Mouse (Mus musculus) neural tube, embryonic 15.5 days (tissue): ENCODE results near the gene Rptor. TPM values are rescaled to one million over a fixed set of nuclear protein-coding genes. Genes with fewer than 3 reads are reported as not detected.

ENCODE experiments used
- ATAC-seq: fragments of 200-750 bp; cut with Nextera tagmentation; 2 replicates; pipeline ENCODE4 v1.8.0; 2017; ENCODE audit warnings: mild to moderate bottlenecking, moderate TSS enrichment, moderate library complexity; ENCODE audit not compliant: low FRiP score
- H3K27ac ChIP-seq: fragments of 300-500 bp; sonication (generic); replicated peaks from 2 replicates; pipeline ENCODE4 v1.5.1; 2015; ENCODE audit warnings: mild to moderate bottlenecking, inconsistent platforms
- H3K27me3 ChIP-seq: fragments of 300-500 bp; sonication (generic); replicated peaks from 2 replicates; pipeline ENCODE4 v1.6.1; 2015; ENCODE audit warnings: inconsistent platforms
- H3K36me3 ChIP-seq: fragments of 300-500 bp; sonication (generic); 2 replicates; pipeline ENCODE4 v1.6.1; 2015; ENCODE audit warnings: inconsistent platforms
- H3K4me1 ChIP-seq: fragments of 300-500 bp; sonication (generic); 2 replicates; pipeline ENCODE4 v1.6.1; 2015; ENCODE audit warnings: inconsistent platforms
- H3K4me2 ChIP-seq: fragments of 300-500 bp; sonication (generic); 2 replicates; pipeline ENCODE4 v1.6.1; 2015; ENCODE audit warnings: inconsistent platforms, mild to moderate bottlenecking, moderate library complexity
- H3K4me3 ChIP-seq: fragments of 300-500 bp; sonication (generic); replicated peaks from 2 replicates; pipeline ENCODE4 v1.5.1; 2015; ENCODE audit warnings: mild to moderate bottlenecking, inconsistent platforms
- H3K9ac ChIP-seq: fragments of 300-500 bp; sonication (generic); replicated peaks from 2 replicates; pipeline ENCODE4 v1.6.1; 2015; ENCODE audit warnings: mild to moderate bottlenecking, inconsistent platforms
- H3K9me3 ChIP-seq: fragments of 300-500 bp; sonication (generic); replicated peaks from 2 replicates; pipeline ENCODE4 v1.6.1; 2016; ENCODE audit warnings: inconsistent platforms
- WGBS: fragments of 180-500 bp; shearing (Covaris S2); methylation state at CpG from one replicate; pipeline ENCODE4 v1.1.7; 2015; ENCODE audit warnings: mixed read lengths; 5-methylcytosine and 5-hydroxymethylcytosine counted together
- polyA plus RNA-seq: library from polyadenylated mRNA; unstranded; fragments of >200 nt; fragmentation: Nextera tagmentation; extraction: Ambion mirVana; gene quantifications from 2 replicates; pipeline ENCODE4 v1.2.1, GENCODE M21; 2015

The Rptor gene
- polyA plus RNA-seq, 1 experiment from 2014 or later = 11.7 TPM

GRCm38 (mm10) chr11:119631222-119631870 lies 28.6 kb downstream of the Rptor start:
- Histone ChIP-seq H3K9me3 (no peaks in the 10 kb centered on the region), H3K4me3 (no peak overlapping the region), H3K4me1 (peaks cover 31% of the 10 kb centered on the region), H3K4me2 (no peak overlapping the region), H3K9ac (no peak overlapping the region), H3K27ac (no peak overlapping the region), H3K36me3 (no peaks in the 10 kb centered on the region), H3K27me3 (no peaks in the 10 kb centered on the region)
- ATAC-seq = no peak
- WGBS = 73% methylated on average over 3 of the region's 3 CpGs

GRCm38 (mm10) chr11:119636371-119636883 lies 33.7 kb downstream of the Rptor start:
- Histone ChIP-seq H3K27ac (no peak overlapping the region), H3K4me2 (no peak overlapping the region), H3K4me3 (no peak overlapping the region), H3K9me3 (no peaks in the 10 kb centered on the region), H3K9ac (no peak overlapping the region), H3K4me1 (peaks cover 43% of the 10 kb centered on the region), H3K27me3 (no peaks in the 10 kb centered on the region), H3K36me3 (no peaks in the 10 kb centered on the region)
- ATAC-seq = no peak
- 94% methylated on average over 4 of the region's 4 CpGs for WGBS

- 0 out of 2 replicates have a peak, but pooled peaks have one; percentile 61 for ATAC-seq
Measured at GRCm38 (mm10) chr11:119637519-119637918, 34.8 kb downstream of the Rptor start.

GRCm38 (mm10) chr11:119640491-119640890 lies 37.8 kb downstream of the Rptor start:
- H3K27me3 ChIP-seq = no peaks in the 10 kb centered on the region
- no peak overlapping the region for H3K4me3 ChIP-seq
- peaks cover 59% of the 10 kb centered on the region for H3K4me1 ChIP-seq
- no peaks in the 10 kb centered on the region for H3K36me3 ChIP-seq
- H3K9ac ChIP-seq = no peak overlapping the region
- no peak overlapping the region for H3K4me2 ChIP-seq
- no peak for ATAC-seq
- peak overlapping the region; percentile 51 for H3K27ac ChIP-seq
- H3K9me3 ChIP-seq = no peaks in the 10 kb centered on the region
- 41% methylated on average over 9 of the region's 9 CpGs for WGBS

More at GRCm38 (mm10) chr11:119637519-119637918, 34.8 kb downstream of the Rptor start:
- H3K4me1 ChIP-seq = peaks cover 50% of the 10 kb centered on the region
- H3K9me3 ChIP-seq = no peaks in the 10 kb centered on the region
- no peak overlapping the region for H3K9ac ChIP-seq
- no peak overlapping the region for H3K4me3 ChIP-seq
- WGBS = 78% methylated on average over 6 of the region's 6 CpGs
- H3K27ac ChIP-seq = no peak overlapping the region
- no peak overlapping the region for H3K4me2 ChIP-seq
- no peaks in the 10 kb centered on the region for H3K27me3 ChIP-seq
- H3K36me3 ChIP-seq = no peaks in the 10 kb centered on the region

- Histone ChIP-seq H3K36me3 (no peaks in the 10 kb centered on the region), H3K27ac (peak overlapping the region; percentile 18; the same call in 1 of the 2 replicates), H3K9me3 (no peaks in the 10 kb centered on the region), H3K27me3 (no peaks in the 10 kb centered on the region), H3K4me1 (peaks cover 65% of the 10 kb centered on the region), H3K9ac (no peak overlapping the region), H3K4me2 (no peak overlapping the region), H3K4me3 (no peak overlapping the region)
- 63% methylated on average over 9 of the region's 9 CpGs for WGBS
- ATAC-seq = no peak
Measured at GRCm38 (mm10) chr11:119641831-119642381, 39.2 kb downstream of the Rptor start.

- H3K9me3 ChIP-seq = no peaks in the 10 kb centered on the region
- no peaks in the 10 kb centered on the region for H3K36me3 ChIP-seq
- no peak overlapping the region for H3K9ac ChIP-seq
- H3K27me3 ChIP-seq = no peaks in the 10 kb centered on the region
- no peak for ATAC-seq
- no peak overlapping the region for H3K4me2 ChIP-seq
- 85% methylated on average over 7 of the region's 7 CpGs for WGBS
- no peak overlapping the region for H3K27ac ChIP-seq
- no peak overlapping the region for H3K4me3 ChIP-seq
- peaks cover 56% of the 10 kb centered on the region for H3K4me1 ChIP-seq
Measured at GRCm38 (mm10) chr11:119643347-119643746, 40.6 kb downstream of the Rptor start.

GRCm38 (mm10) chr11:119644140-119644539 lies 41.4 kb downstream of the Rptor start:
- Histone ChIP-seq H3K27me3 (no peaks in the 10 kb centered on the region), H3K4me3 (no peak overlapping the region), H3K27ac (no peak overlapping the region), H3K4me2 (no peak overlapping the region), H3K9me3 (no peaks in the 10 kb centered on the region), H3K9ac (no peak overlapping the region), H3K36me3 (no peaks in the 10 kb centered on the region), H3K4me1 (peaks cover 48% of the 10 kb centered on the region)
- ATAC-seq = no peak
- WGBS = 83% methylated on average over 7 of the region's 7 CpGs

GRCm38 (mm10) chr11:119644612-119645379 lies 42.1 kb downstream of the Rptor start:
- WGBS = 37% methylated on average over 14 of the region's 14 CpGs
- no peak overlapping the region for H3K9ac ChIP-seq
- no peaks in the 10 kb centered on the region for H3K27me3 ChIP-seq
- no peaks in the 10 kb centered on the region for H3K36me3 ChIP-seq
- no peak overlapping the region for H3K4me2 ChIP-seq
- peaks cover 48% of the 10 kb centered on the region for H3K4me1 ChIP-seq
- peak overlapping the region; percentile 30; the same call in 1 of the 2 replicates for H3K27ac ChIP-seq
- H3K4me3 ChIP-seq = no peak overlapping the region
- H3K9me3 ChIP-seq = no peaks in the 10 kb centered on the region
- ATAC-seq = no peak

- H3K9me3 ChIP-seq = no peaks in the 10 kb centered on the region
- peaks cover 6% of the 10 kb centered on the region; the same call in 1 of the 2 replicates for H3K4me1 ChIP-seq
- H3K4me3 ChIP-seq = no peak overlapping the region
- no peaks in the 10 kb centered on the region for H3K36me3 ChIP-seq
- no peaks in the 10 kb centered on the region for H3K27me3 ChIP-seq
- no peak overlapping the region for H3K27ac ChIP-seq
- H3K9ac ChIP-seq = no peak overlapping the region
- H3K4me2 ChIP-seq = no peak overlapping the region
- no peak for ATAC-seq
Measured at GRCm38 (mm10) chr11:119650456-119650855, 47.8 kb downstream of the Rptor start.

- no peak overlapping the region for H3K9ac ChIP-seq
- no peaks in the 10 kb centered on the region for H3K36me3 ChIP-seq
- H3K27me3 ChIP-seq = no peaks in the 10 kb centered on the region
- no peaks in the 10 kb centered on the region for H3K4me1 ChIP-seq
- no peak overlapping the region for H3K4me3 ChIP-seq
- 81% methylated on average over 9 of the region's 9 CpGs for WGBS
- H3K27ac ChIP-seq = no peak overlapping the region
- no peak for ATAC-seq
- H3K4me2 ChIP-seq = no peak overlapping the region
- no peaks in the 10 kb centered on the region for H3K9me3 ChIP-seq
Measured at GRCm38 (mm10) chr11:119653336-119653735, 50.6 kb downstream of the Rptor start.

GRCm38 (mm10) chr11:119657534-119657933 lies 54.8 kb downstream of the Rptor start:
- Histone ChIP-seq H3K27me3 (no peaks in the 10 kb centered on the region), H3K4me1 (peaks cover under 1% of the 10 kb centered on the region; the same call in 1 of the 2 replicates), H3K9ac (no peak overlapping the region), H3K36me3 (no peaks in the 10 kb centered on the region), H3K4me2 (no peak overlapping the region), H3K27ac (no peak overlapping the region), H3K9me3 (no peaks in the 10 kb centered on the region), H3K4me3 (no peak overlapping the region)
- ATAC-seq = no peak
- WGBS = 92% methylated on average over 6 of the region's 6 CpGs
